Mouse (Mus musculus) liver, embryonic 14.5 days (tissue): Measurements from ENCODE around the gene Pigk.

Source experiments
- CTCF ChIP-seq: IDR thresholded peaks from 2 replicates; pipeline ENCODE4 v1.5.1; 2016; ENCODE audit warnings: antibody characterized with exemption, low read depth, control low read depth
- EP300 ChIP-seq: IDR thresholded peaks from 2 replicates; pipeline ENCODE4 v1.6.1; 2016; ENCODE audit warnings: antibody characterized with exemption, low read depth

- TF ChIP-seq CTCF (no peak), EP300 (no peak)
Observed at GRCm38 (mm10) chr3:152797354-152797753, 83.5 kb downstream of the Pigk start.
